Mouse (Mus musculus) WW6 (cell line): Measurements from ENCODE around the gene Rps17.

Experiments
- DNase-seq: peaks from one replicate; pipeline ENCODE4 v3.0.0-alpha.2; 2013; ENCODE audit warnings: low read depth, low spot score

The Rps17 gene

DNA sequence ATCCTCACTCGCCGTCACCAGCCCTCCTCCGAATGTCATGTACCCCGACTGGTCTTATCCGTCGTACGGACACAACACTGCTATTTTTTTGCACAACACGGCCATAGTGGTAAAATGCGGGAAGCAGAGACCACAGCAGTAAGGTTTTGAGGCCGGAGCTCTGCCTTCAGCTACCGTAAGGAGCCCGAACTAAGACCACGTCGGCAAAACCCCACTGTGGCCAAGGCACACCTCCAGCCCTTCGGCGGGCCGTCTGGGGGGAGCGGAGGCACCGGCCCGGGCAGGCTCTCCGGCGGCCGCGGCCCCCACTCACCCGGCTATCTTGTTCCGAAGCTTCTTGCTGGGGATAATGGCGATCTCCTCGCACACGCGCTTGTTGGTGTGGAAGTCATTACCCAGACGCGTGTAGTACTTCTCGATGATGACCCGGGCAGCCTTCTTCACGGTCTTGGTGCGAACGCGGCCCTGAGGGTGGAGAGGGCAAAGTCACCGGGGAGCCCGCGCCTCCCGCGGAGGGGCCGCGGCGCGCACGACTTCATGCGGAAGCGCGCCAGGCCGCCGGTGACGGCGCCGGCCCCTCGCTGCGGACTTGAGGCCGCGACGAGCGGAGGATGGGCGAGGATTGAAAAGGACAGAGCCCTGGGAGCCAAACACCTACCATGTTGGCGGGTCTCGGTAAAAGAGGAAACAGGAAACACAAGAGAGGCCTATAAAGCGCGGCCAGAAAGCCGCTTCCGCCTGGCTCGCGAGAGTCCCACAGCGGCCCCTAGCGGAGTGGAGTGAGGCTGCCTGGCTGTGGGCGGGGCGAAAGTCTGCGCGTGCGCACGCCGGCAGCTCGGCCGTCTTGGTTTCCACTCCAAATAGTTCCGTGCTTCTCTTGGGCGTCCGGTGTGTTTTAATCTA is at the start of gene Rps17:
TSS of gene Rps17 (minus strand) at position 711 of the 903 bp plus-strand sequence.
- peak; percentile 85 for DNase-seq

DNA sequence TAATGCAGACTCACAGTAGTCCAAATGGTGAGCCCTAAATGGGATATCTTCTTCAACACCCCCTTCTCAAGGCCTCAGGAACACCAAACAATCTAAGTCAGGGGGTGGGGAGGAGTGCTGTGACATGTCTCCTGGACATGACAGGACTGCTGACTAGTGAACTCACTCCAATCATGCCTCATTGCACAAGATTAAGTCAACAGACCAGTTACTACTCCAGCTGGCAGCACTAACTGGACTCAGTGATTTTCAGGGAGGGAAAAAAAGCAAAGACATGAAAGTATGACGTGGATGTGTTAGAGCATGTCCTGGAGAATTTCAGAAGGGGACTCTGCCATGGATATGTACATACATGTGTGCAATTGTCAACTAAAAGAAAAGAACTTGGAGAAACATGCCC is 34.3 kb upstream of the Rps17 start:
- DNase-seq = no peak

DNA sequence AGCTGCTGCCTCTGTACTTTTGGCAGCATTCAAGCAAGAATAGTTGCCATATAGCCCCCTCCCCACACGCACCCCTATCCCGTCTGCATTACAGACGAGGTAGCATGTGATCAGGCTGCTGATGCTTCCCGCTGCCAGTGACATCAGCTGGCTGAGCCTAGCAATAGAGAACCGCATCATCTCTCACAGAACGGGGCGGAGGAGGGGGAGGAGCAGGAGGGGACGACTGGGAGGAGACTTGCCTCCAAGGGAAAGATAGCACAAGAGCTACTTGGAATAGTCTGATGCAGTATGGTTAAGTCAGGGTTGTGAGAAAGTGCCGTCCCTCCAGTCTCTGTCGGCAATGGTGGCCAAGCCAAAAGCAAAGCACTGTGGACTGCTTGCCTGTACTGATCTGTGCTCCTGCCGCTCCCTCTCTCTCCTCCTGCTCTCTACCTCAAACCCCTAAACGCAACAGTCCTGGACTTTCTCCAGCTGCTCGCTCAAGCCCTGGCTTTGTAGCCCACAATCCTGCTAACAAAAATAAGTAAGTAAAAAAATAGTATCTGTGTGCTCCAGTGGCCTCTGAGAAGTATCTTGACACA is 27.4 kb upstream of the Rps17 start:
- DNase-seq = no peak

GRCm38 (mm10) chr7:81371811-81372210 is 26.8 kb upstream of the Rps17 start:
- DNase-seq = no peak

DNA sequence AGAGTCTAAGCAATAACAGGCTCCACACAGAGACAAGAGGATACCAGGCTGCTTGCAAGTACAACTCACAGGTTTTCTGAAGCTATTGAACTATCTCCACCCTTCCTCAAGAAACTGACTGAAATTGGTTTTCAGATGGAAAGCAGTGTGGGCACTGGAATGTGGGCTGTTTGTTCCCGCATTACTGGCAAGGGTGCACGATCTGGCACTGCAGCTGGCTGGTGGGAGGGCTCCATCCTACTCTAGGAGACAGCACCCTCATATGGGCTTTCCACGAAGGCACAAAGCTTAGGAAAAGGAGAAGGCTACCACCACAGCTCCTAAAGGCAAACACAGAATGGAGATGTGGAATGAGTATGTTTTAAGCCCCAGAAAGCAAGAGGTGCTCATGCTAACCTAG is 24.7 kb upstream of the Rps17 start:
- DNase-seq = no peak

- no peak for DNase-seq
These were observed 22.9 kb upstream of the Rps17 start for GRCm38 (mm10) chr7:81367946-81368345.

DNA sequence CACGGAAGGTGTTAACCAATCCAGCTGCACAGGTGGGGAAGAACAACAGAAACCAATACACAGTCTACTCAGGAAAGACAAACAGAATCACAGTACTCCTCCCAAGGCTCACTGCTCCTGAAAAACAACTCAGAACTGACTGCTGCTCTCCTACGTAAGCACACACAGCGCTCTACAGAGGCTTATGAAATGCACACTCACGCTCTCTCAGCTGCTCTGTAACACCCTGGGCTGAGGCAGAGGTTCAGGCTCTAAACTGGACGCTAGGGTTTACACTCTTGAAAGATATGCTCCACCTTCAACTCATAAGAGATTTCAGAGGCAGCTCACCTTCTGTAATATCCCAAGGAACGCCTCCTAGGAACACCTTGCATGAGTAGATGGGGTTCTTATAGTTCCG is 11.9 kb upstream of the Rps17 start:
- DNase-seq = no peak

GRCm38 (mm10) chr7:81356360-81356759 is 11.3 kb upstream of the Rps17 start:
- DNase-seq = no peak

DNA sequence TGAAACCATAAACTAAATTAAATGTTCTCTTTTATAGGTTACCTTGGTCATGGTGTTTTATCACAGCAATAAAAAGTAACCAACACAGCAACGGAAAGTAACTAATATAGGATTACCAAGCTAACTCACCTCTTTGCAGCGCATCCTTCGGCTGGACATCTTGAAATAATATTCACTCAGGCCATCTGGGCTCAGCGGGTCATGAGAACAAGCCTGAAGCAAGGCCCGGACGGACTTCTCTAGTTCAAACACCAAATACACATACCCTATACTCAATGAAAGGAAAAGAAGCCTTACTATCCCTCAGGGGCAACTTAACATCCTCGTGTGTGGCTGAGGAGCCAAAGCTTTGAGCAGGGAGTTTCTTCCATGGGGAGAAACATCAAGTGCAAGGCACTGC is 10.7 kb upstream of the Rps17 start:
- no peak for DNase-seq

GRCm38 (mm10) chr7:81351826-81352225 is 6.8 kb upstream of the Rps17 start:
- no peak for DNase-seq

DNA sequence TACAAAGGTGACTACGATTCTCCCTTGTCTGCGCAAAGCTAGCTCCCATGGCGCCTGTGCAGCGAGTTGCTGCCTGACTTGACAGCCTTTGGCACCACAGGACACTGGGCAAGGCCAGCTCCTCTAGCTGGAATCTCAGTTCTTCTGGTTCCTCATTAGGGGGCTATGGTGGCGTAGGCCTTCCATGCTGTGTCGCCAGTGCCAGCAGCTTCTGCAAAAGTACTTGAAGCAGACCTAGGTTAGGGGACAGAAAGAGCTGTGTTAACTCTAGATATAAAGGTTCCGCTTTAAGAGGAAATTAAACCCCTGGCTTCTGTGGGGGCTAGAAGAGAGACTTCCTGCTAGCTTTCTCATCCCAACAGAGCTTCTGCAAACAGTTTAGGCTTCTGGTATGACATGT is 3.2 kb upstream of the Rps17 start:
- no peak for DNase-seq

DNA sequence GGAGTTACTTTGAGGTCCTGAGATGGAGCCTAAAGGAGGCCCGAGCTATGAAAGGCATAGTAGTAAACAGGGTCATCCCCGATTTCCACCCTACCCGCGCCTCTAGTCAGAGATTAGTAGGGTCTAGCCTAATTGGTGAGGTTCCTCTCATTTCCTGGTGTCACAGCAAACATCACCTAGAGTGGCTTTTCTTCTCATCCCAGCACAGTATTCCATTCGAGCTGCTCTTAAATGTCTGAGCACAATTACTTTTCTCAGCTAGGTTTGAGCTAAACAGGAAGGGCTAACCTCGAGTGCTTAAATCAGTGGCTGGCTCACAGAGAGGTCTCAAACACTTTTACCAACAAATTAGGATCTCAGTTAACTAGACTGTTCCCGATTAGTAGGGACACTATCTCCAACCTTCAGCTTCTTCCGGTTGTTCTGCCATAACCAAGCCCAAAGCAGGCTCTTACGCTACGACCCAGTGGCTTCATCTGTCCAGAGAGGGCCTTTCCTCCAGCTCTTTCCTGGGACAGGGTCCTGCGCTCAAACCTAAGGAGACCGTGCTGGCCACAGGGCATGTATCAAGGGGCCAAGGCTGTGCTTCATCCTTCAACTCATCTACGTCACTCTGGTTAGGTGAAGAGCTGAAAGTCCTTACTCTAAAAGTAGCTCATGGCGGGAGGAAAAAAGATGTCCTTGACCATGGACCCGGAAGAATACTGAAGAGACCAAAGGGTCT is 555 bp upstream of the Rps17 start:
- DNase-seq = no peak

DNA sequence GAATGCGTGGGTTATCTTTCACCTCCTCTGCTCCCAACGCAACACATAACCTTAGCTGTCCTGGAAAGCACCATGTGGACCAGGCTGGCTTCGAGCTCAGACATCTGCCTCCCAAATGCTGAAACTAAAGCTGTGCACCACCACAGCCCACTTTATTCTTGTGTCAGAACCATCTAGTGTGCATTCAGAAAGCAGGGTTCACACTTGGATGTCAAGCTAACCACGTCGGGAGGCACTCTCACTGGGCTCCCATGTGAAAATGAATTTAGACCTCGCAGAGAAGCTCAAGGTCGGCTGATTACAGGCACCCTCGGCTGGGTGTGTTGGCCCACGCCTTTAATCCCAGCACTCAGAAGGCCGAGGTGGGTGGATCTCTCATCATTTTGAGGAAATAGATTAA is 1.2 kb downstream of the Rps17 start:
- DNase-seq = no peak

- no peak for DNase-seq
These were observed 1.7 kb downstream of the Rps17 start for GRCm38 (mm10) chr7:81343316-81343715.

GRCm38 (mm10) chr7:81342356-81343094 is 2.5 kb downstream of the Rps17 start:
- DNase-seq = no peak

GRCm38 (mm10) chr7:81341563-81341962 is 3.5 kb downstream of the Rps17 start:
- no peak for DNase-seq

GRCm38 (mm10) chr7:81339783-81340182 is 5.3 kb downstream of the Rps17 start:
- DNase-seq = peak; percentile 64

DNA sequence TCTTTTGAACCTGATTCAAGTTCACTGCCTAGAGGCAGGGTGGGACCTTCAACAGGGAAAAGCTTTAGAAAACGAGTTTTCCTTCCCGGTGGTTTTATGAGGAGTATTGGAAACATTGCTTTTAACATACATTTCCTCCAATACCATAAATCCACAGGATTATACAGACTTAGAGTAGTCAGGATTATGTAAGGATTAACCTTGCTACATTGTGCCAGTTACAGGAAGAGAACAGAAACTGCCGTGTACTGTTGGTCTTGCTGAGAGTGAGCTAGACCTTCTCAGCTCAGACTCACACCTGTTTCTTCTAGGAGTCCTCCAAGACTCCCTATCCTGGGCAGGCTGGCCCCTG is 6.6 kb downstream of the Rps17 start:
- no peak for DNase-seq

- no peak for DNase-seq
These were observed 7.1 kb downstream of the Rps17 start for GRCm38 (mm10) chr7:81337785-81338521.

GRCm38 (mm10) chr7:81336432-81336786 is 8.6 kb downstream of the Rps17 start:
- peak; percentile 66 for DNase-seq

- no peak for DNase-seq
These were observed 9.2 kb downstream of the Rps17 start for GRCm38 (mm10) chr7:81335705-81336431.
